Mouse (Mus musculus) cerebellum, adult 9-10 months (tissue): ENCODE measurements around the gene 2610301B20Rik.
A peak's percentile ranks its signal among the peaks of the same experiment; 100 is the strongest.
"Not testable (repeated sequence)": the region's sequence is repeated elsewhere in the genome, so short reads cannot be mapped to it uniquely, and the experiment has no call there.

Experiments
- DNase-seq: peaks from one replicate; pipeline ENCODE4 v3.0.0; 2022

The 2610301B20Rik gene

GRCm38 (mm10) chr4:10873920-10874665 is at the start of gene 2610301B20Rik:
TSS of gene 2610301B20Rik (plus strand) at chr4:10874498.
- DNase-seq = peak; percentile 95

- no peak for DNase-seq
These were observed 41.0 kb upstream of the 2610301B20Rik start for GRCm38 (mm10) chr4:10833273-10833672.

GRCm38 (mm10) chr4:10835252-10836051 is 38.8 kb upstream of the 2610301B20Rik start:
- peak; percentile 26 for DNase-seq

GRCm38 (mm10) chr4:10845848-10846247 is 28.4 kb upstream of the 2610301B20Rik start:
- no peak for DNase-seq

- no peak for DNase-seq
These were observed 24.5 kb upstream of the 2610301B20Rik start for GRCm38 (mm10) chr4:10849812-10850211.

DNA sequence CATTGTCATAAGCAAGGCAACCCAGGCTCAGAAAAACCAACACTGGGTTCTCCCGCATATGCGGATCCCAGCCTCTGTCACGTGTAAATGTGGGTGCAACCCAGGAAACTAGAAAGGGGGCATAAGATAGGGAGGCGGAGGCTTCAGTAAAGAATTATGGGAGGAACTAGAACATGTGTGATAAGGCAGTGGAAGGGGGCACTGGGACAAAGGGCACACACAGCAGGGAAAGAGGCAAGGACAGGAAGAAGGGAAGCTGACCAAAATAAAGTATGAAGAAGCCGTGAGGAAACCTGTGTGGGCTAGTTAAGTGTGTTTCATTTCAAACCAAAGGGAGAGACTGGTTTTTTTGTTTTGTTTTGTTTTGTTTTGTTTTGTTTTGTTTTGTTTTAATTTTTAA is 23.3 kb upstream of the 2610301B20Rik start:
- no peak for DNase-seq

DNA sequence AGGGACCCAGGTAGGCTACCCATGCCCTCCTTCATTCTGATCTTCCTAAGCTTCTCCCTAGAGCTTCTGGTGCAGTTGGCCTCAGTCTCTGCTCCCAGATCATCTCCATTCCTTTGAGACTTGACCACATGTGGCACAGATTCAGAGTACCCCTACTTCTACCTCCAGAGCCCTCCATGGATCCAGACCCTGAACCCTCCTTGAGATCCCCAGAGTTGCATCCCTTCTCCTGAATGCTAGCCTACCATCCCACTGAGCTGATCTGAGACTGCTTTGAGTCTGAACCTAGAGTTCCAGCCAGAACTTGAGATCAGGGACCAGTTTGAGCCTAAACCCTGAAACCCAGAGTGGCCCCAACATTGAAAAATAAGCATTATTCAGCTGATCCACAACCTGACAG is 15.1 kb upstream of the 2610301B20Rik start:
- DNase-seq = no peak

DNA sequence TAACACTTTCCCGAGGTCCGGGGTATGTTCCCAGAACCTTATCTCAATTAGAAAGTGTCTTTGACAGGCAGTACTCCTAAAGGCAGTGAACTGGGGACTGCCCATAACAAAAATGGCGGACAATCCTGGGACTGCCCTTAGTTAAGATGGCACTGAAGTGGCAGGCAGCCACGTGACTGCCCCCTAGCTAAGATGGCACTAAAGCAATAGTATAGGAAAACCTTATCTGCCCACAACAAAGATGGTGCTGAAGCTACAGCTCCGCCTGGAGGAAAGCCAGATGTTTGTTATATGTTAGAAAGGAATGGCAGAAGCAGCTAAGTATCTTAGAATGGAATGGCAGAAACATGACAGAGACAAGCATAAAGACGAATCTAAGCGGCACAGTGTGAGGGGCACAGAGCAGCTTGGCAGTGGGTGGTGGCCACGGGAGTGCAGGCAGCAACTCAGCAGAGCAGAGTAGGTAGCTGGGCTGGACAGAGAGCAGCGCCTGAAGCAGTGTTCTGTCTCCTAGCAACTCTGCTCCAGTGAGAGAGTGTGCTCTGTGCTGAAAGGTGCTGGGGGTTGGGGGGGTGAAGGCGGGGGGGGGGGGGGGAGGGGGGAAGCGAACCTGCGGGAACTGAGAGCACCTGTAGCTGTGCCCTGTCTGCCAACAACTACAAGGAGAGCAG is 14.3 kb upstream of the 2610301B20Rik start:
- peak; percentile 23 for DNase-seq

- DNase-seq = no peak
These were observed 13.5 kb upstream of the 2610301B20Rik start for GRCm38 (mm10) chr4:10860825-10861224.

DNA sequence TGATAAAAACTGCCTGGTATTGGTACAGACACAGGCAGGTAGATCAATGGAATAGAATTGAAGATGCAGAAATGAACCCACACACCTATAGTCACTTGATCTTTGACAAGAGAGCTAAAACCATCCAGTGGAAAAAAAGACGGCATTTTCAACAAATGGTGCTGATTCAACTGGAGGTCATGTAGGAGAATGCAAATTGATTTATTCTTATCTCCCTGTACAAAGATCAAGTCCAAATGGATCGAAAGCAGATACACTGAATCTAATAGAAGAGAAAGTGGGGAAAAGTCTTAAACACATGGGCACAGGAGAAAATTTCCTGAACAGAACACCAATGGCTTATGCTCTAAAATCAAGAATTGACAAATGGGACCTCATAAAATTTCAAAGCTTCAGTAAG is 11.4 kb upstream of the 2610301B20Rik start:
- not testable (repeated sequence) for DNase-seq

- peak; percentile 15 for DNase-seq
These were observed 2.1 kb upstream of the 2610301B20Rik start for GRCm38 (mm10) chr4:10872231-10872630.

GRCm38 (mm10) chr4:10872685-10873539 is 1.4 kb upstream of the 2610301B20Rik start:
- DNase-seq = no peak

DNA sequence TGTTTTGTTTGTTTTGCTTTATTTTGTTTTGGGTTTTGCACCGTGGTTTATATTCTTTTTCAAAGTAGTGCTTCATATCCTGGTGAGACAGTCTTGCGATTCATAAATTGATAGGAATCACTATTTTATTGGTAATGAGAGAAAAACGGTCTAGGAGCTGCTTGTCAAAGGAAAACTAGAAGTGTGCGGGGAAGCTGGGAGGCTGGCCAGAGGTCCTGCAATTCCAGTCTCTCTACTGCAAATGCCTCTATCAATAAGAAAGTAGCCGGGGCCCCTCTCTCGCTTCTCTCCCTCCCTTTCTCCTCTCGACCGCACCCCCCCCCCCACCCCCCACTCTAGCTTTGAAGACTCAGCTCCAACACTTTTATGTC is 764 bp upstream of the 2610301B20Rik start:
- DNase-seq = no peak

- peak; percentile 67 for DNase-seq
These were observed 422 bp downstream of the 2610301B20Rik start for GRCm38 (mm10) chr4:10874718-10875121.

DNA sequence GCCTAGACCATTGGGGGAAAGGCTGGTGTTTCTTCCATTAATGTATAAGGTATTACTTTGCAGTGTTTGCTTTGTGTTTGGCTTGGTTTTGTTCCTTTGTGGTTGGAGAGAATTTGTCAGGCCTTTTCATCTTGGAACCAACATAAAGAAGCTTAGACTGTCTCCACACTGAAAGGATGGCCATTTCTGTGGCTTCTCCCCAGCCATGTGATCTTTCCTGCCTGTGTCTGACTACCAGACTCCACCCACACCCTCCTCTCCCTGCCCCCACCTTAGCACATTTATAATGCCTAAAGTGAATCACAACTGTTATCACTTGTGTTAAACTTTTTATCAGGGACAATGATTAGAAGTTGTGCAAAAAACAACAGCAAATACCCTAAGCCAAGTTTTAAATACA is 1.1 kb downstream of the 2610301B20Rik start:
- DNase-seq = peak; percentile 38

GRCm38 (mm10) chr4:10877057-10877456 is 2.8 kb downstream of the 2610301B20Rik start:
- no peak for DNase-seq

- no peak for DNase-seq
These were observed 9.6 kb downstream of the 2610301B20Rik start for GRCm38 (mm10) chr4:10883740-10884408.

- DNase-seq = no peak
These were observed 14.5 kb downstream of the 2610301B20Rik start for GRCm38 (mm10) chr4:10888835-10889234.

GRCm38 (mm10) chr4:10896262-10896661 is 22.0 kb downstream of the 2610301B20Rik start:
- no peak for DNase-seq

- no peak for DNase-seq
These were observed 22.6 kb downstream of the 2610301B20Rik start for GRCm38 (mm10) chr4:10896859-10897258.

- DNase-seq = no peak
These were observed 31.0 kb downstream of the 2610301B20Rik start for GRCm38 (mm10) chr4:10905234-10905801.

- not testable (repeated sequence) for DNase-seq
These were observed 37.1 kb downstream of the 2610301B20Rik start for GRCm38 (mm10) chr4:10911417-10911816.
